ENCODE assay signal across 8 mouse cellular contexts in the genomic region with DNA sequence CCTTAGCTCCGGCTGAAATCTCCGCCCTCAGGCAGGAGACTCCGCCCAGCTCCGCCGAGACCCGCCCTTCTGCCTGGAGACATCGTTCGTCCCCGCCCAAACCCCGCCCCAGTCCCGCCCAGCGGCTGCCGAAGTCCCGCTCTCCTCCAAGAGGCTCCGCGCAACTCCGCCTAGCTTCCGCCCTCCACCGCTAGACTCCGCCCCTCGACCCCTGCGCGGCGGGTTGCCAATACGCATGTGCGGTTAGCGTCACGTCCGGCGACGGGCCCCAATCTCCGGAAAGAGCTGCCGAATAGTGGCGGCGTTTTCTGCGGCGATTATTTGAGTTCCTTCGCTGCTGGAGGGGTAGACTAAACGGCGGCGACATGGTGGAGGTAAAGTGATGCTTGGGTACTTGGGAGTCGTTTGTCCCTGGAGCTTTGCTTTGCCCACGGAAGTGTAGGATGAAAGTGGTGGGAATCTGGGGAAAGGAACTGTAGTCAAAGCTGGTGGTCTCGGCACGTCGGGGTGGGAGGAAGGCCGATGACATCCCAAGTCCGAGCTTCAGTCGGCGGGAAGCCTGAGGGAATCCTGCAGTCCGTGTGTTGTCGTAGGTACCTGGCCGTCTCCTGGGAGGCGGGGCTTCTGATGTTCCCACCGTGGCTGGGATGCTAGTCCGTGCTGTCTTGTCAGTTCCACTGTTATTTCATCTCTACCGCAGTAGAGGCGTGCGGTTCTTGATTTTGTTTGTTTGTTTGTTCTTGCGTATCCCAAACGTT. TPM values are rescaled to one million over a fixed set of nuclear protein-coding genes. Genes with fewer than 3 reads are reported as not detected.
DNase-seq lines count a peak whose midpoint lies in the region; ATAC-seq and TF ChIP-seq lines count a peak whose summit lies in the region.

A gene (plus strand): TSS at position 242 of the 758 bp plus-strand sequence.

- peak within 1 kb of the TSS; percentile 91 for H3K9ac ChIP-seq in MEL (ENCODE audit: control insufficient read depth, low read depth, low read length, poor library complexity, severe bottlenecking)
- H3K9ac ChIP-seq in forebrain, postnatal 0 days, result peak within 1 kb of the TSS; percentile 74
- peak within 1 kb of the TSS; percentile 67 for H3K9ac ChIP-seq in lung, embryonic 15.5 days

- DNase-seq in MEL (ENCODE audit: low read depth, low spot score), result peak; percentile 96
- peak; percentile 98 to 99 for DNase-seq in cerebellum, adult 2 months
- peak; percentile 99 for DNase-seq in forebrain, postnatal 0 days
- peak; percentile 100 for DNase-seq in heart, postnatal 4 days
- peak; percentile 96 to 98 for DNase-seq in layer of hippocampus, adult 8-10 months (ENCODE audit: low spot score in 2 of 2)
- peak; percentile 96 for DNase-seq in ovary, adult 18-20 months (ENCODE audit: low spot score)
- DNase-seq in thymus, postnatal 0 days (ENCODE audit: low spot score), result peak; percentile 98

- peaks cover 12% of the 10 kb centered on the region for H3K79me2 ChIP-seq in MEL (ENCODE audit: control insufficient read depth, insufficient read depth, low read length, poor library complexity)

- TF ChIP-seq POLR2A in MEL (IDR thresholded peaks at IDR 0.05; ENCODE audit: control insufficient read depth in 1 of 2, insufficient read depth in 1 of 2, low read depth in 1 of 2, low read length in 2 of 2, poor library complexity in 1 of 2), result peak; percentile 71 to 84
- peak; percentile 88 for TF ChIP-seq POLR2A in cerebellum, adult 2 months (IDR thresholded peaks at IDR 0.05; ENCODE audit: borderline replicate concordance, insufficient read depth, low read length)

- H3K36me3 ChIP-seq in MEL (ENCODE audit: control insufficient read depth in 1 of 2, insufficient read depth in 2 of 2, low read length in 2 of 2), result peaks cover 0 to 6% of the 10 kb centered on the region in 2 experiments; a peak in 3 of 4 replicates
- H3K36me3 ChIP-seq in forebrain, postnatal 0 days (ENCODE audit: insufficient read depth), result peaks cover 25% of the 10 kb centered on the region
- peaks cover 31% of the 10 kb centered on the region for H3K36me3 ChIP-seq in lung, embryonic 15.5 days

- peaks cover 0 to 5% of the 10 kb centered on the region in 2 experiments; a peak in 1 of 4 replicates for H3K4me1 ChIP-seq in MEL (ENCODE audit: control insufficient read depth in 1 of 2, insufficient read depth in 2 of 2, low read length in 2 of 2)
- no peaks in the 10 kb centered on the region for H3K4me1 ChIP-seq in cerebellum, adult 2 months (ENCODE audit: control insufficient read depth, insufficient read depth, low read length)
- H3K4me1 ChIP-seq in forebrain, postnatal 0 days (ENCODE audit: insufficient read depth), result peaks cover 8% of the 10 kb centered on the region
- peaks cover 9% of the 10 kb centered on the region for H3K4me1 ChIP-seq in lung, embryonic 15.5 days

- peak; percentile 99 for ATAC-seq in forebrain, postnatal 0 days
- ATAC-seq in lung, embryonic 15.5 days (ENCODE audit: borderline replicate concordance, extremely low read depth, low FRiP score, low TSS enrichment), result peak; percentile 98

- 1% methylated on average over 61 of the region's 61 CpGs for WGBS in cerebellum, adult 2 months
- WGBS in forebrain, postnatal 0 days, result 2% methylated on average over 61 of the region's 61 CpGs
- under 1% methylated on average over 61 of the region's 61 CpGs for WGBS in lung, embryonic 15.5 days

- no peak for TF ChIP-seq CTCF in MEL (IDR thresholded peaks at IDR 0.05 in 2 of 3, conservative IDR thresholded peaks at IDR 0.05 in 1 of 3; ENCODE audit: control insufficient read depth in 1 of 3, insufficient read depth in 1 of 3, low read depth in 2 of 3, low read length in 3 of 3, poor library complexity in 1 of 3, severe bottlenecking in 1 of 3)
- TF ChIP-seq CTCF in cerebellum, adult 2 months (IDR thresholded peaks at IDR 0.05; ENCODE audit: borderline replicate concordance, insufficient read depth, low read depth, low read length), result no peak
- peak; percentile 50 for TF ChIP-seq CTCF in forebrain, postnatal 0 days (IDR thresholded peaks at IDR 0.05; ENCODE audit: low read depth)

- peak within 1 kb of the TSS; percentile 75 for H3K27ac ChIP-seq in MEL (ENCODE audit: control insufficient read depth, low read depth, low read length)
- peak within 1 kb of the TSS; percentile 48 for H3K27ac ChIP-seq in cerebellum, adult 2 months (ENCODE audit: insufficient read depth, low read length)
- peak within 1 kb of the TSS; percentile 78 for H3K27ac ChIP-seq in forebrain, postnatal 0 days (ENCODE audit: low read depth, low read length)
- H3K27ac ChIP-seq in lung, embryonic 15.5 days, result peak within 1 kb of the TSS; percentile 45

- peak within 1 kb of the TSS; percentile 77 for H3K4me2 ChIP-seq in forebrain, postnatal 0 days (ENCODE audit: low read depth)
- H3K4me2 ChIP-seq in lung, embryonic 15.5 days, result peak within 1 kb of the TSS; percentile 71

- H3K27me3 ChIP-seq in MEL (ENCODE audit: control insufficient read depth in 1 of 2, insufficient read depth in 2 of 2, low read length in 2 of 2), result no peaks in the 10 kb centered on the region; a peak in 1 of 4 replicates
- no peaks in the 10 kb centered on the region for H3K27me3 ChIP-seq in cerebellum, adult 2 months (ENCODE audit: control insufficient read depth, insufficient read depth, low read length)
- no peaks in the 10 kb centered on the region for H3K27me3 ChIP-seq in forebrain, postnatal 0 days (ENCODE audit: insufficient read depth, low read length)
- H3K27me3 ChIP-seq in lung, embryonic 15.5 days, result no peaks in the 10 kb centered on the region

- TF ChIP-seq EP300 in MEL (IDR thresholded peaks at IDR 0.05; ENCODE audit: low read depth in 1 of 2, low read length in 2 of 2), result no peak

- no peaks in the 10 kb centered on the region for H3K9me3 ChIP-seq in MEL (replicated peaks; ENCODE audit: insufficient read depth, low read length)
- no peaks in the 10 kb centered on the region for H3K9me3 ChIP-seq in forebrain, postnatal 0 days (ENCODE audit: low read length)
- H3K9me3 ChIP-seq in lung, embryonic 15.5 days, result no peaks in the 10 kb centered on the region

- H3K4me3 ChIP-seq in MEL (ENCODE audit: control insufficient read depth in 1 of 2, insufficient read depth in 1 of 2, low read depth in 2 of 2, low read length in 2 of 2), result peak within 1 kb of the TSS; percentile 84 to 99
- peak within 1 kb of the TSS; percentile 90 for H3K4me3 ChIP-seq in cerebellum, adult 2 months (replicated peaks; ENCODE audit: insufficient read depth, low read depth, low read length)
- H3K4me3 ChIP-seq in forebrain, postnatal 0 days (ENCODE audit: low read depth, low read length), result peak within 1 kb of the TSS; percentile 72
- H3K4me3 ChIP-seq in lung, embryonic 15.5 days, result peak within 1 kb of the TSS; percentile 61

- no peak for TF ChIP-seq RAD21 in MEL (IDR thresholded peaks at IDR 0.05; ENCODE audit: low read depth, low read length)

TF ChIP-seq in MEL, 35 proteins besides CTCF, POLR2A, EP300 and RAD21 (continues in another document):
- TF ChIP-seq CHD2 (IDR thresholded peaks at IDR 0.05; ENCODE audit: low read length), result no peak
- TF ChIP-seq MYB (IDR thresholded peaks at IDR 0.05; ENCODE audit: low read depth, low read length), result no peak
- TF ChIP-seq GATA1 (IDR thresholded peaks at IDR 0.05; ENCODE audit: low read depth, low read length), result no peak
- peak; percentile 62; the same call in 1 of the 2 replicates for TF ChIP-seq POLR2AphosphoS2 (IDR thresholded peaks at IDR 0.05; ENCODE audit: low read length)
- TF ChIP-seq ZC3H11A (IDR thresholded peaks at IDR 0.05; ENCODE audit: low read depth, low read length), result no peak
- peak; percentile 83 for TF ChIP-seq NRF1 (IDR thresholded peaks at IDR 0.05; ENCODE audit: insufficient read depth, low read depth, low read length, poor library complexity, severe bottlenecking)
- TF ChIP-seq MAFK (IDR thresholded peaks at IDR 0.05; ENCODE audit: borderline replicate concordance, low read depth, low read length), result no peak
- no peak for TF ChIP-seq RCOR1 (IDR thresholded peaks at IDR 0.05; ENCODE audit: low read depth, low read length)
- 0 out of 2 replicates have a peak, but pooled peaks have one; percentile 33 for TF ChIP-seq ZMIZ1 (IDR thresholded peaks at IDR 0.05; ENCODE audit: low read depth, low read length)
- TF ChIP-seq ZKSCAN1 (IDR thresholded peaks at IDR 0.05; ENCODE audit: low read depth, low read length), result no peak
- TF ChIP-seq KAT2A (conservative IDR thresholded peaks at IDR 0.05; ENCODE audit: low read depth, low read length), result no peak; the same call in 1 of the 2 replicates
- no peak for TF ChIP-seq CHD1 (IDR thresholded peaks at IDR 0.05; ENCODE audit: low read depth, low read length)
- TF ChIP-seq TCF12 (IDR thresholded peaks at IDR 0.05; ENCODE audit: low read depth, low read length), result no peak
- no peak for TF ChIP-seq GABPA (IDR thresholded peaks at IDR 0.05; ENCODE audit: low read depth, low read length)
- TF ChIP-seq POLR2AphosphoS5 (IDR thresholded peaks at IDR 0.05; ENCODE audit: borderline replicate concordance, low read depth, low read length), result no peak
- no peak for TF ChIP-seq TAL1 (IDR thresholded peaks at IDR 0.05; ENCODE audit: low read length)
- TF ChIP-seq TBP (IDR thresholded peaks at IDR 0.05; ENCODE audit: low read depth, low read length), result 0 out of 2 replicates have a peak, but pooled peaks have one; percentile 47
- TF ChIP-seq MEF2A (IDR thresholded peaks at IDR 0.05; ENCODE audit: extremely low read depth, insufficient replicate concordance, low read depth, low read length, poor library complexity, severe bottlenecking), result no peak
- TF ChIP-seq HCFC1 (IDR thresholded peaks at IDR 0.05; ENCODE audit: low read depth, low read length), result peak; percentile 83
- no peak for TF ChIP-seq MYC (IDR thresholded peaks at IDR 0.05; ENCODE audit: low read depth, low read length)
- TF ChIP-seq USF1 (IDR thresholded peaks at IDR 0.05; ENCODE audit: low read depth, low read length), result no peak
- no peak for TF ChIP-seq UBTF (IDR thresholded peaks at IDR 0.05; ENCODE audit: borderline replicate concordance, insufficient read depth, low read depth, low read length)

RNA-seq across cellular contexts. Expression of the gene that starts here (rescaled TPM):
- total RNA-seq in MEL (2012; rRNA removed), result 85.6 and 87.5 TPM in 2 replicates
- polyA plus RNA-seq in MEL (2012; ENCODE audit: insufficient read depth in 1 of 2, insufficient read length in 2 of 2, low read depth in 1 of 2, low replicate concordance in 2 of 2, missing spikeins in 1 of 2), result 10 to 100 TPM in 1 of 2 experiments, not detected in 1; 88.8 TPM
- 60.5 and 62.5 TPM in 2 replicates for polyA plus RNA-seq in cerebellum, adult 2 months (2012; rRNA removed)
- 90.8 and 94.0 TPM in 2 replicates for total RNA-seq in forebrain, postnatal 0 days (2014; rRNA removed)
- polyA plus RNA-seq in forebrain, postnatal 0 days (2015; fragmentation: Nextera tagmentation; extraction: Ambion mirVana), result 85.6 and 95.0 TPM in 2 replicates
- total RNA-seq in heart, postnatal 4 days (2021), result 10 to 100 TPM; 34.9 to 37.4 TPM
- 10 to 100 TPM; 48.1 to 52.8 (median 49.0) TPM for total RNA-seq in layer of hippocampus, adult 8-10 months (2022)
- polyA plus RNA-seq in lung, embryonic 15.5 days (2015; fragmentation: Nextera tagmentation; extraction: Ambion mirVana), result 108 and 110 TPM in 2 replicates
- polyA plus RNA-seq in thymus, postnatal 0 days (2015; fragmentation: Nextera tagmentation; extraction: Ambion mirVana), result 94.0 and 96.4 TPM in 2 replicates

Comparison
In these comparisons a context has a peak if more than half of its experiments do, and no peak if none do; other contexts are left out.
1. Peak in every context shown above with its lines: DNase-seq, ATAC-seq, H3K4me3 ChIP-seq and H3K27ac ChIP-seq.